8 mouse cellular contexts compared by ENCODE assay signal in genomic region chr17:6778771-6779509, GRCm38 (mm10). TPM values are rescaled to one million over a fixed set of nuclear protein-coding genes. Genes with fewer than 3 reads are reported as not detected.
DNase-seq lines count a peak whose midpoint lies in the region; ATAC-seq and TF ChIP-seq lines count a peak whose summit lies in the region.

No protein-coding gene starts in this region.

- peak overlapping the region; percentile 42; the same call in 1 of the 2 replicates for H3K9ac ChIP-seq in limb, embryonic 12.5 days (replicated peaks)
- H3K9ac ChIP-seq in midbrain, embryonic 13.5 days (replicated peaks), result peak overlapping the region; percentile 44
- H3K9ac ChIP-seq in stomach, embryonic 16.5 days (ENCODE audit: low read length), result peak overlapping the region; percentile 70

- H3K4me1 ChIP-seq in forebrain, embryonic 10.5 days, result peaks cover 79% of the 10 kb centered on the region
- H3K4me1 ChIP-seq in limb, embryonic 12.5 days (replicated peaks), result peaks cover 48% of the 10 kb centered on the region
- H3K4me1 ChIP-seq in midbrain, embryonic 13.5 days (replicated peaks), result peaks cover 38% of the 10 kb centered on the region
- peaks cover 16% of the 10 kb centered on the region for H3K4me1 ChIP-seq in stomach, embryonic 16.5 days (ENCODE audit: control insufficient read depth, insufficient read depth, low read length)

- 11% methylated on average over 23 of the region's 23 CpGs for WGBS in forebrain, embryonic 10.5 days
- WGBS in limb, embryonic 12.5 days, result 4% methylated on average over 23 of the region's 23 CpGs
- WGBS in midbrain, embryonic 13.5 days, result 7% methylated on average over 23 of the region's 23 CpGs
- 5% methylated on average over 23 of the region's 23 CpGs for WGBS in stomach, embryonic 16.5 days

- peak; percentile 63; the same call in 1 of the 2 replicates for ATAC-seq in limb, embryonic 12.5 days (ENCODE audit: insufficient number of reproducible peaks, insufficient read depth, low FRiP score, low TSS enrichment, low read depth)
- 0 out of 2 replicates have a peak, but pooled peaks have one; percentile 31 for ATAC-seq in midbrain, embryonic 13.5 days
- no peak for ATAC-seq in stomach, embryonic 16.5 days (ENCODE audit: insufficient read depth, low FRiP score)

- H3K27ac ChIP-seq in layer of hippocampus, adult 2 months, result peak overlapping the region; percentile 46
- peak overlapping the region; percentile 81 for H3K27ac ChIP-seq in forebrain, embryonic 10.5 days
- peak overlapping the region; percentile 84 for H3K27ac ChIP-seq in limb, embryonic 12.5 days
- no peak overlapping the region for H3K27ac ChIP-seq in midbrain, embryonic 13.5 days
- H3K27ac ChIP-seq in stomach, embryonic 16.5 days (ENCODE audit: low read length), result peak overlapping the region; percentile 91

- TF ChIP-seq CTCF in layer of hippocampus, adult 2 months (conservative IDR thresholded peaks at IDR 0.05), result no peak

- peaks cover 13% of the 10 kb centered on the region for H3K36me3 ChIP-seq in forebrain, embryonic 10.5 days (replicated peaks)
- no peaks in the 10 kb centered on the region for H3K36me3 ChIP-seq in limb, embryonic 12.5 days
- H3K36me3 ChIP-seq in midbrain, embryonic 13.5 days, result no peaks in the 10 kb centered on the region
- H3K36me3 ChIP-seq in stomach, embryonic 16.5 days (ENCODE audit: control insufficient read depth, insufficient read depth, low read length), result no peaks in the 10 kb centered on the region

- peak overlapping the region; percentile 54 for H3K4me3 ChIP-seq in layer of hippocampus, adult 2 months
- peak overlapping the region; percentile 90 for H3K4me3 ChIP-seq in forebrain, embryonic 10.5 days
- H3K4me3 ChIP-seq in limb, embryonic 12.5 days (replicated peaks), result peak overlapping the region; percentile 44
- peak overlapping the region; percentile 41 for H3K4me3 ChIP-seq in midbrain, embryonic 13.5 days (replicated peaks)
- peak overlapping the region; percentile 91 for H3K4me3 ChIP-seq in stomach, embryonic 16.5 days (replicated peaks; ENCODE audit: low read length)

- H3K4me2 ChIP-seq in limb, embryonic 12.5 days, result peak overlapping the region; percentile 79
- peak overlapping the region; percentile 72 for H3K4me2 ChIP-seq in midbrain, embryonic 13.5 days (replicated peaks)
- H3K4me2 ChIP-seq in stomach, embryonic 16.5 days (ENCODE audit: low read depth, low read length), result peak overlapping the region; percentile 93

- peaks cover 38% of the 10 kb centered on the region for H3K27me3 ChIP-seq in forebrain, embryonic 10.5 days (ENCODE audit: poor library complexity, severe bottlenecking)
- H3K27me3 ChIP-seq in limb, embryonic 12.5 days, result peaks cover 31% of the 10 kb centered on the region
- peaks cover 53% of the 10 kb centered on the region for H3K27me3 ChIP-seq in midbrain, embryonic 13.5 days
- H3K27me3 ChIP-seq in stomach, embryonic 16.5 days (ENCODE audit: control insufficient read depth, insufficient read depth, low read length), result no peaks in the 10 kb centered on the region

- no peaks in the 10 kb centered on the region for H3K9me3 ChIP-seq in forebrain, embryonic 10.5 days
- H3K9me3 ChIP-seq in limb, embryonic 12.5 days, result no peaks in the 10 kb centered on the region
- no peaks in the 10 kb centered on the region for H3K9me3 ChIP-seq in midbrain, embryonic 13.5 days
- no peaks in the 10 kb centered on the region for H3K9me3 ChIP-seq in stomach, embryonic 16.5 days (replicated peaks; ENCODE audit: control insufficient read depth, low read length)

- peak in 1 of 2 experiments; percentile 24 for DNase-seq in layer of hippocampus, adult 2 months (ENCODE audit: low spot score in 2 of 2)
- DNase-seq in layer of hippocampus, adult 9-11 months, result no peak
- peak; percentile 58 for DNase-seq in adipocyte (ENCODE audit: low spot score)
- peak; percentile 52 for DNase-seq in forebrain, embryonic 10.5 days (ENCODE audit: extremely low spot score, low spot score)
- DNase-seq in heart, postnatal 4 days, result peak; percentile 58

RNA-seq across cellular contexts. Expression of gene Ezr, which starts 3.6 kb away (rescaled TPM):
- 10 to 100 TPM; 48.0 to 51.1 TPM for total RNA-seq in layer of hippocampus, adult 2 months (2021)
- polyA plus RNA-seq in forebrain, embryonic 10.5 days (2016; fragmentation: Nextera tagmentation; extraction: Ambion mirVana), result 103 and 116 TPM in 2 replicates
- 100 to 1,000 TPM; 103 to 104 TPM for total RNA-seq in heart, postnatal 4 days (2021)
- 40.1 and 46.9 TPM in 2 replicates for polyA plus RNA-seq in limb, embryonic 12.5 days (2016; fragmentation: Nextera tagmentation; extraction: Ambion mirVana)
- 36.2 and 43.1 TPM in 2 replicates for polyA plus RNA-seq in midbrain, embryonic 13.5 days (2015; fragmentation: Nextera tagmentation; extraction: Ambion mirVana)
- polyA plus RNA-seq in stomach, embryonic 16.5 days (2015; fragmentation: Nextera tagmentation; extraction: Ambion mirVana), result 266 and 335 TPM in 2 replicates

Comparison
In these comparisons a context has a peak if more than half of its experiments do, and no peak if none do; other contexts are left out.
1. H3K4me3 ChIP-seq: peak in every context shown above with its lines; median percentile 91 in stomach, embryonic 16.5 days; 90 in forebrain, embryonic 10.5 days; 54 in layer of hippocampus, adult 2 months; 44 in limb, embryonic 12.5 days; 41 in midbrain, embryonic 13.5 days.